Mouse (Mus musculus): ENCODE data around the gene Gca. TPM values are rescaled to one million over a fixed set of nuclear protein-coding genes. Genes with fewer than 3 reads are reported as not detected.
"Not testable (repeated sequence)": the region's sequence is repeated elsewhere in the genome, so short reads cannot be mapped to it uniquely, and the experiment has no call there.

Gene Gca
- polyA plus RNA-seq, 3 experiments from 2014 or later, result 1.2 to 2.8 (median 1.6) TPM

- ATAC-seq, result no peak
Observed at GRCm38 (mm10) chr2:62670767-62671166, 6.7 kb downstream of the Gca start.

GRCm38 (mm10) chr2:62672788-62673187, 8.7 kb downstream of the Gca start:
- no peak for ATAC-seq

- no peak for ATAC-seq
Observed at GRCm38 (mm10) chr2:62681667-62682066, 17.6 kb downstream of the Gca start.

- no peak for ATAC-seq
Observed at GRCm38 (mm10) chr2:62684989-62685595, 21.0 kb downstream of the Gca start.

- ATAC-seq, result no peak
Observed at GRCm38 (mm10) chr2:62685934-62686333, 21.8 kb downstream of the Gca start.

- ATAC-seq, result no peak
Observed at GRCm38 (mm10) chr2:62706313-62706712, 42.2 kb downstream of the Gca start.

GRCm38 (mm10) chr2:62709633-62710032, 45.5 kb downstream of the Gca start:
- ATAC-seq, result no peak

DNA sequence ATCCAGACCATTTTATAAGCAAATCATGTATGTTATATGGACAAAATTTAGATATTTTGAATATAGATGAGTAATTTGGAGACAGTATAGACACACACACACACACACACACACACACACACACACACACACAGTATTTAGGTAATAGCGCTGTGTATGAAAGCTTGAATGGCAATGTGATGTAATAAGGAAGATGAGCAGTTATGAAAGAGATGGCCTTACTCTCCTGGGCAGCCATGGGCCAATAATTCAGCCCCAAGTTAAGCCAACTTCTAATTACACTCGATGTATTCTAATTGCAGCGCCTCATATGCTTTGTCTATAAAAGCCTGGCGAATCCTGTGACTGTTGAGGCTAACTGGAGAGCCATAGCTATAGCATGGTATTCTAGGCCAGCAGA, 50.3 kb downstream of the Gca start:
- ATAC-seq, result not testable (repeated sequence)

DNA sequence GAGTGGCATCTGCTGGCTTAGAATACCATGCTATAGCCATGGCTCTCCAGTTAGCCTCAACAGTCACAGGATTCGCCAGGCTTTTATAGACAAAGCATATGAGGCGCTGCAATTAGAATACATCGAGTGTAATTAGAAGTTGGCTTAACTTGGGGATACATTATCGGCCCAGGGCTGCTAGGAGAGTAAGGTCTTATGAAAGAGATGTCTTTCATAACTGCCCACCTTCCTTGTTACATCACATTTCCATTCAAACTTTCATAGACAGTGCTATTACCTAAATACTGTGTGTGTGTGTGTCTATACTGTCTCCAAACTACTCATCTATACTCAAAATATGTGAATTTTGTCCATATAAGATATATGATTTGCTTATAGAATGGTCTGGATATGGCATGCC, 51.2 kb downstream of the Gca start:
- ATAC-seq, result no peak

DNA sequence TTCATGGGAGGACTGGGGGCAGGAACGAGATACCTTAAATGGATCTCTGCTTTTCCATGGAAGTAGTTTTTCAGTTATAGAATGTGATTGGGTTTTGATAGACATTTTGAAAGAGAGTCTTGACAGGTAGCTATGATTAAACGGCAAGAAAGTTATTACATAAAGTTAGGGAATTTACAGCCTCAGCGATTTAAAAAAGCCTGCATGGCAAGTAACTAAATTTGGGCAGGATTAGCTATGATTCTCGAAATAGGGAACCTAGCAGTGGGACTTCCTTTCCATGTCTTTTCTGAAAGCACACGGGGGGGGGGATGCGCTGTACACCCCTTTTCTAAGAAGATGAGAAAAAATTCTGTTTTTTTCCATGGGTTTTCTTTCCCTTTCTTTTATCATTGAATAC, 53.2 kb downstream of the Gca start:
- ATAC-seq, result no peak

GRCm38 (mm10) chr2:62718411-62718810, 54.3 kb downstream of the Gca start:
- no peak for ATAC-seq

DNA sequence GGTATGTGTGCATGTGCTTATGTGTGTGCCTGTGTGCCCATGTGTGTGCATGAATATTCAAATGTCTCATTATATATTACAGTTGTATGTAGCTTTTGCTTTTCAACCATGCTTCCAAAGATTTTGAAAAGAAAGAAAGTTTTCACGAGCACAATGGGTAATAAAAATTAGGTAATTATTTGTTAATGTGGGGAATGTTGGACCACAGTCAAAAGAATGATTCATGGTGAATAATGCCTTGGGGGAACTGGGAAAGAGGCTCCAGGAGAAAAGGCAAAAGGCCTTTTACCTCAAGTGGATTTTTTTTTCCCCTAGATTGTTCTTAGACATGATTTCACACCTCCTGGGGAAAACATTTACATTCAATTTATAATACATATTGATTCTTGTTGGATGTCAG, 61.9 kb downstream of the Gca start:
- no peak for ATAC-seq

GRCm38 (mm10) chr2:62727732-62728131, 63.6 kb downstream of the Gca start:
- ATAC-seq, result no peak

GRCm38 (mm10) chr2:62730671-62731070, 66.6 kb downstream of the Gca start:
- ATAC-seq, result no peak

- ATAC-seq, result no peak
Observed at GRCm38 (mm10) chr2:62743098-62743497, 79.0 kb downstream of the Gca start.

Other genes starting within 250 kb of the Gca start
- 10 to 100 TPM in 1 of 3 experiments, not detected in 2; 13.2 TPM for gene Gcg, start 180.6 kb upstream of the Gca start, polyA plus RNA-seq (2017; shearing (Covaris generic))
- gene Fap, start 90.2 kb upstream of the Gca start, polyA plus RNA-seq (2017; shearing (Covaris generic)), result under 1 TPM; 0.20 to 0.36 (median 0.32) TPM
- 10 to 100 TPM; 29.8 to 42.5 (median 29.8) TPM for gene Ifih1, start 18.0 kb upstream of the Gca start, polyA plus RNA-seq (2017; shearing (Covaris generic))

Data from inflammation-experienced regulatory T-cells, adult 6 months (primary cell).